Mouse (Mus musculus) embryonic facial prominence, embryonic 11.5 days (tissue): ENCODE data around the gene Calr. TPM values are rescaled to one million over a fixed set of nuclear protein-coding genes. Genes with fewer than 3 reads are reported as not detected.

Experiments used
- ATAC-seq: fragments of 200-750 bp; cut with Nextera tagmentation; replicated peaks from 2 replicates; pipeline ENCODE4 v1.8.0; 2017; ENCODE audit warnings: low read depth; ENCODE audit not compliant: insufficient number of reproducible peaks, low FRiP score, low TSS enrichment
- DNase-seq: peaks from one replicate; pipeline ENCODE4 v3.0.0-alpha.2; 2015; ENCODE audit warnings: low spot score
- H3K27ac ChIP-seq: fragments of 300-500 bp; sonication (generic); replicated peaks from 2 replicates; pipeline ENCODE4 v1.5.1; 2014; ENCODE audit warnings: mild to moderate bottlenecking, low read depth, low read length, control low read depth
- H3K27me3 ChIP-seq: fragments of 300-500 bp; sonication (generic); 2 replicates; pipeline ENCODE4 v1.6.1; 2014; ENCODE audit warnings: mild to moderate bottlenecking, low read length, moderate library complexity, mixed read lengths; ENCODE audit not compliant: control insufficient read depth, insufficient read depth
- H3K36me3 ChIP-seq: fragments of 300-500 bp; sonication (generic); replicated peaks from 2 replicates; pipeline ENCODE4 v1.6.1; 2014; ENCODE audit warnings: low read depth, mild to moderate bottlenecking, low read length, moderate library complexity, mixed read lengths; ENCODE audit not compliant: control insufficient read depth, insufficient read depth
- H3K4me1 ChIP-seq: fragments of 300-500 bp; sonication (generic); 2 replicates; pipeline ENCODE4 v1.6.1; 2014; ENCODE audit warnings: low read length, mixed read lengths; ENCODE audit not compliant: control insufficient read depth, insufficient read depth
- H3K4me2 ChIP-seq: fragments of 300-500 bp; sonication (generic); 2 replicates; pipeline ENCODE4 v1.6.1; 2014; ENCODE audit warnings: low read depth, mild to moderate bottlenecking, control low read depth, low read length, moderate library complexity
- H3K4me3 ChIP-seq: fragments of 300-500 bp; sonication (generic); 2 replicates; pipeline ENCODE4 v1.5.1; 2014; ENCODE audit warnings: low read depth, low read length, control low read depth
- H3K9ac ChIP-seq: fragments of 300-500 bp; sonication (generic); replicated peaks from 2 replicates; pipeline ENCODE4 v1.6.1; 2014; ENCODE audit warnings: mild to moderate bottlenecking, control low read depth, low read length
- H3K9me3 ChIP-seq: fragments of 300-500 bp; sonication (generic); replicated peaks from 2 replicates; pipeline ENCODE4 v1.6.1; 2016; ENCODE audit warnings: mild to moderate bottlenecking, low read length, inconsistent platforms, mixed read lengths; ENCODE audit not compliant: control insufficient read depth
- WGBS: fragments of 180-500 bp; shearing (Covaris S2); extraction: QIAGEN DNeasy Blood & Tissue Kit; methylation state at CpG from one replicate; pipeline ENCODE4 v1.1.7; 2014; 5-methylcytosine and 5-hydroxymethylcytosine counted together
- polyA plus RNA-seq: library from polyadenylated mRNA; unstranded; fragments of >200 nt; fragmentation: Nextera tagmentation; extraction: Ambion mirVana; gene quantifications from 2 replicates; pipeline ENCODE4 v1.2.1, GENCODE M21; 2014

Gene Calr
- polyA plus RNA-seq, 1 experiment from 2014 or later: 815 TPM

DNA sequence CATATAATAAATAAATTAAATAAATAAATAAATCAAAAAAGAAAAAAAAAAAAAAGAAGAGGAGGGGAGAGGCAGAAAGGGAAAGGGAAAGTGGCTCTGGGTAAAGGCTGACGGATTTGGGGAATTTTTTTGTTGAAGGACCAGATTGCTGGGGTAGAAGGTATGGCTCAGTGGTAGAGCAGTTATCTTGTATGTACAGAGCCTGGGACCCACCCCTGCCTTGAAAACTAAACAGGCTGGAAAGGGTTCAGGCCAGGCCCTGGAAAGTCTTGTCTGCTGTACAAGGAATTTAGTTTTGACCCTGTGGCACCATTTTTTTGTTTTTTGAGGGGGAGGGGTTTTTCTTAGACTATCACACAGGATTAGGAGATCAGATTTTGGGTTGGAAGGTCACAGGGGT lies 32.2 kb upstream of the Calr start:
- Histone ChIP-seq H3K4me1 (no peaks in the 10 kb centered on the region), H3K27me3 (no peaks in the 10 kb centered on the region), H3K9ac (no peak overlapping the region), H3K9me3 (no peaks in the 10 kb centered on the region), H3K27ac (no peak overlapping the region), H3K4me2 (no peak overlapping the region), H3K4me3 (no peak overlapping the region), H3K36me3 (no peaks in the 10 kb centered on the region)
- ATAC-seq (no peak), DNase-seq (no peak)
- 79% methylated on average over 1 of the region's 1 CpGs for WGBS

DNA sequence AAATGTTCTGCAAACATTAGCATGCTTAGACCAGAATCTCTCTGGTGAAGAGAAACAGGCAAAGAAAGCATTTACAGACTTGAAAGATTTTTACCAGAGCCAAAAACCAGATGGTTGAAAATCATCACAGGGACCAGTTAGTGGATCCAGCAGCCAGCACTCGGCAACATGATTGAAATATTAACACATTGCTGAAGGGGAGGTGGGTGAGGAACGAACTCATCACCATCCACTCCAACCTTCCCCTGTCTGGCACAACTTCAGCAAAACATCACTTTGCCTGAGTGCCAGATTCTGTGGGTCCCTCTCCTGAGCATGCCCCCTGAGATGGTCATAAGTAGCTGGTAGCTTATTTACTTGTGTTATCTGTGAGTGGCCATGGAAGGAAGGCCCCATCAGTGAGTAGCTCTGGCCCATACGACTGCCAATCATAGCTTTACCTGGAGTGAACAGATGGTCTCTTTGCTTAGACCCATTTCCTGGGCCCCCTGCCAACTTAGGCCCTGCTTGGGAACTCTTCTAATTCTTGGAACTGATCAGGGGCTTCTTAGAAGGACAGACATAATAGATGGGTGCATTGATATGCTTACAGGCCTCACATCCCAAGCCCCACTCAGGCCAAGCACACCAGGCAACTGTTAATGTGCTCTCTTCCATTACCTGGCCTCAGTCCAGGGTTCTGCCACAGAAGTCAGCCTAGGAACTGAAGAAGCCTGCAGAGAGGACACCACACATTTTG lies 30.7 kb upstream of the Calr start:
- no peak overlapping the region for H3K4me3 ChIP-seq
- no peaks in the 10 kb centered on the region for H3K36me3 ChIP-seq
- H3K9ac ChIP-seq: no peak overlapping the region
- ATAC-seq (no peak), DNase-seq (no peak)
- H3K27me3 ChIP-seq: no peaks in the 10 kb centered on the region
- H3K9me3 ChIP-seq: no peaks in the 10 kb centered on the region
- H3K4me1 ChIP-seq: no peaks in the 10 kb centered on the region
- H3K4me2 ChIP-seq: no peak overlapping the region
- H3K27ac ChIP-seq: no peak overlapping the region
- WGBS: 88% methylated on average over 3 of the region's 3 CpGs

DNA sequence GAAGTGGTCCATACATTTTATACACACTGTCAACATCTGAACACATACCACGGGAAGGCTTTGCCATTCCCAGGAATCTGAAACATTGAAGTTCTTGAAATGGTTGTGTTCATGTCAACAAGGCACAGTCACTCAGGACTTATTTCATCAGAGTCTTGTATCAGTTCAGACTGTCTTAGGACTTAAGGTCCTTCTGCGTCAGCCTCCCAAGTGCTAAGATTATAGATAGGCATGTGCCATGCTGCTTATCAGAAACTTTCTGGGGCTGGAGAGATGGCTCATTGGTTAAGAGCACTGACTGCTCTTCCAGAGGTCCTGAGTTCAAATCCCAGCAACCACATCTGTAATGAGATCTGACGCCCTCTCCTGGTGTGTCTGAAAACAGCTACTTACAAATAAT lies 27.6 kb upstream of the Calr start:
- no peak for DNase-seq
- Histone ChIP-seq H3K9me3 (no peaks in the 10 kb centered on the region), H3K4me3 (no peak overlapping the region), H3K36me3 (no peaks in the 10 kb centered on the region), H3K27ac (no peak overlapping the region), H3K9ac (no peak overlapping the region), H3K4me2 (no peak overlapping the region), H3K4me1 (no peaks in the 10 kb centered on the region), H3K27me3 (no peaks in the 10 kb centered on the region)
- WGBS: 92% methylated on average over 3 of the region's 3 CpGs
- ATAC-seq: no peak

DNA sequence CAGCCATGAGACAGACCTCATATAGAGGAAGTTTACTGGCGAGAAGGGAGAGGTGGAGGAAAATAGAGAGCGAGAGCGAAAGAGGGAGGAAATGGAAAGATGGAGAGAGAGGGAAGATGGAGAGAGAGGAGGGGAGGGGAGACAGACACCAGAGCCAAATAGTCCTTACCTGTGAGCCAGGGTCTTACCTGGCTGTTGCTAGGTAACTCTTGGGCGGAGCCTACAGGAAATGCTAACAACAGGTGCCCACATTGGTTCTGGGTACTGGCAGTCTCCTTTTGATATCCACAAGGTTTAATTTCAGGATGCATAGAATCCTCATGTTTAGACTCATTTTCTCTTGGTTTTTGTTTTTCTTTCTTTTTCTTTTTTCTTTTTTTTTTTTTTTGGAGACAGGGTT lies 26.3 kb upstream of the Calr start:
- Histone ChIP-seq H3K9me3 (no peaks in the 10 kb centered on the region), H3K36me3 (peaks cover 8% of the 10 kb centered on the region), H3K4me2 (peak overlapping the region; percentile 89), H3K27me3 (no peaks in the 10 kb centered on the region), H3K4me3 (peak overlapping the region; percentile 42), H3K27ac (no peak overlapping the region), H3K4me1 (no peaks in the 10 kb centered on the region), H3K9ac (no peak overlapping the region; the same call in 1 of the 2 replicates)
- ATAC-seq: no peak
- DNase-seq: no peak
- 61% methylated on average over 4 of the region's 4 CpGs for WGBS

DNA sequence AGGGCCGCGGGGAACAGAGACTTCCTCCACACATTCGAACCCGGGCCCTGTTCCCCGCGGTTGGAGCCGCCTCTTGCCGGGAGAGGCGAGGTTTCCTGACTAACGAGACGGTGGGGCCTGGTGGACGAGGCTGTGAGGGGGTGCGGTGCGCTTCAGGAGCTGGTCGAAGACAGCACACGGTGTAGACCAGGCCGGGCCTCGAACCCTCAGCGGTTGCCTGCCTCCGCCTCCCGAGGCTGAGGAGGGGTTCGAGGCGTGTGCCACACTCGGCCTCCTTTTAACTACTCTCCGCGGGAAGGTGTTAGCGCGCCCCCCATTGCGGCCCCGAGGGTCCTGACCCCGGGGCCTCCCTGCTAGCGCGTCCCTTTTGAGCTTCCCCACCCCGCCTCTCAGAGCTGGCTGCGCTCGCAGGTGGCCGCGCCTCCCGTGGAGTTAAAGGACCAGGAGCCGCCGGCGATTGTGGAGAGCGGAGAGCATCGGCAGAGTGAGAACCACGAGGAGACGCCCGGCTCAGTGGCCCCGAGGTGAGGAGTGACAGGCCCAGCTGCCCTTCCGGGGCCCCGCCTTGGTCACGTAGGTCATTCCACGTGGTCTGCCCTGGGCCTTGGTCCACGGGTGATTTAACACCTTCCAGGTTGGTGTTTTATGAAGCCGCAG lies 25.7 kb upstream of the Calr start:
- ATAC-seq: peak; percentile 64; the same call in 1 of the 2 replicates
- WGBS: 3% methylated on average over 54 of the region's 54 CpGs
- peaks cover 11% of the 10 kb centered on the region for H3K36me3 ChIP-seq

DNA sequence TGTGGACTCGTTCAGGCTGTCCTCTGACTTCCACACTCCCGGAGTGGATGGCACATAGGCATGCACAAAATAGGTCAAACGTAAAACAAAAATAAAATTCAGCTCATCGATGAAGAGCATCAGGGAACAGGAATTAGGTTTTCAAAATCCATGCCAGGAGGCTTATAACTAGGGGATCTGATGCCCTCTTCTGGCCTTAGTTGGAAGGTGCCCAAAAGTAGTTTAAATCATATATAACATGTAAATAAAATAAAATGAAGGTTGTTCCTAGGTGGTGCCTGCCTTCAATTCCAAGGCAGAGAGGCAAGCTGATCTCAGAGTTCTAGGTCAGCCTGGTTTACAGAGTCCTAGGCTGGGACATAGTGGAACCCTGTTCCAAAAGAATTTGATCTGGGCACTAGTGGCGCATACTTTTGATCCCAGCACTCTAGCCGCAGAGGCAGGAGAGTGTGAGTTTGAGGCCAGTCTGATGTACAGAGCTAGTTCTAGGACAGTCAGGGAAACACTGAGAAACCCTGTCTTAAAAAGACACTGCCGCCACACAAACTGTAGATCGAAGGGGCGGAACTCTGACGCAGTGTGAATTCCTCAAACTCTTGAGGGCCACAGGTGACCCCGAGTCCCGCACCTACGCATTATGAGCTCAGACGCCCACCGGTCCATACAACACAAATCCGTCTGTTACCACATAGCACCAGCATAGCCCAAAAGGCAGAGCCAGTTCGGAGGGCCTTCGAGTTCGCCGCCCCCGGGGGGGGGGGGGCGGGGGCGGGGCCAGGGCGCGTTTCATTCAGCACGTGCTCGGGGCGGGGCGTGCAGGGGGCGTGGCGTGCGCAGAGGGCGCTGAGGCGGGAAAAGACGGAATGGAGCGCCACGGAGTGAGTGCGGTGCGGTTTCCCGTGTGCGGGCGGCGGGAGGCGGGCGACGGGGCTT lies 24.9 kb upstream of the Calr start, which contains the start of gene Syce2:
Gene Syce2, plus strand, starts transcription at position 736 of the 933 bp plus-strand sequence.
- Histone ChIP-seq H3K4me1 (no peaks in the 10 kb centered on the region), H3K4me2 (peak within 1 kb of the TSS; percentile 89), H3K27ac (no peak within 1 kb of the TSS), H3K9ac (peak within 1 kb of the TSS; percentile 67), H3K36me3 (peaks cover 11% of the 10 kb centered on the region), H3K9me3 (no peaks in the 10 kb centered on the region), H3K27me3 (no peaks in the 10 kb centered on the region), H3K4me3 (peak within 1 kb of the TSS; percentile 42)
- 15% methylated on average over 42 of the region's 46 CpGs for WGBS
- ATAC-seq (peak; percentile 36; the same call in 1 of the 2 replicates), DNase-seq (peak; percentile 78)

More for the DNA sequence above, 25.7 kb upstream of the Calr start:
- H3K27ac ChIP-seq: no peak overlapping the region
- no peaks in the 10 kb centered on the region for H3K4me1 ChIP-seq
- peak overlapping the region; percentile 42 for H3K4me3 ChIP-seq
- H3K9me3 ChIP-seq: no peaks in the 10 kb centered on the region
- peak; percentile 44 for DNase-seq
- peak overlapping the region; percentile 67 for H3K9ac ChIP-seq
- H3K4me2 ChIP-seq: peak overlapping the region; percentile 89
- H3K27me3 ChIP-seq: no peaks in the 10 kb centered on the region

DNA sequence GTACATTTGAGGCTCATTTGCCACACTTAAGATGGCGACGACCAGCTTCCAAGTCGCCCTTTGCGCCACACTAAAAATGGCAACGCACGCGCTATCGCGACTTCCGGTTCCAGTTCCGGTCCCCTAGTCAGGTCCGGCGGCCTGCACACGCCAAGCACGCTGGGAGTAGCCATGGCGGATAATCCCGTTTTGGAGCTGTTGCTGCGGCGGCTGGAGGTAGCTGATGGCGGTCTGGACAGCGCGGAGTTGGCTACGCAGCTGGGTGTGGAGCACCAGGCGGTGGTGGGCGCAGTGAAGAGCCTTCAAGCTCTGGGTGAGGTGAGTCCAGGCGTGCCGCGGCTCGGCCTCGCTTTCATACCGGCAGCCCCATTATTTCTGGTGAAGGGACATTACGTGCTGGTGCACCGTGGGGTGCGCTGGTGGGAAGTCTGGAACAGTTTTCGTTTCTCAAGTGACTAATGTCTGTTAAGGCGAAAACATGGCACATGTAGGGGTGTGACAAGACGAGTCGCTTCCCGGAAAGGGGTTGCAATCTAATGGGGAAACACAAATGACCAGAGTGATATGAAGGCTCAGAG lies 10.2 kb upstream of the Calr start, which contains the start of gene Farsa:
Gene Farsa, plus strand, starts transcription at position 126 of the 578 bp plus-strand sequence.
- under 1% methylated on average over 39 of the region's 39 CpGs for WGBS
- H3K36me3 ChIP-seq: peaks cover 15% of the 10 kb centered on the region
- no peaks in the 10 kb centered on the region for H3K4me1 ChIP-seq
- H3K27me3 ChIP-seq: no peaks in the 10 kb centered on the region
- no peak within 1 kb of the TSS; the same call in 1 of the 2 replicates for H3K27ac ChIP-seq
- peak within 1 kb of the TSS; percentile 90 for H3K4me3 ChIP-seq
- peak within 1 kb of the TSS; percentile 85 for H3K9ac ChIP-seq
- peak within 1 kb of the TSS; percentile 84 for H3K4me2 ChIP-seq
- H3K9me3 ChIP-seq: no peaks in the 10 kb centered on the region
- peak; percentile 75 for ATAC-seq
- DNase-seq: peak; percentile 97
